Comparison of ENCODE assay signal across 12 mouse cellular contexts in genomic region chr2:146836246-146836645, GRCm38 (mm10). TPM values are rescaled to one million over a fixed set of nuclear protein-coding genes. Genes with fewer than 3 reads are reported as not detected.
DNase-seq lines count a peak whose midpoint lies in the region; ATAC-seq and TF ChIP-seq lines count a peak whose summit lies in the region.
"Had no signal": no experiment of that assay in that cellular context is flagged by ENCODE, and none has a peak within 500 bp of the region (broad histone marks: within the 10 kb centered on the region; RNA-seq: fewer than 3 reads in every experiment).

No protein-coding gene starts in this region.

- no peaks in the 10 kb centered on the region for H3K36me3 ChIP-seq in forebrain, embryonic 10.5 days (replicated peaks)
- H3K36me3 ChIP-seq in forebrain, embryonic 15.5 days: no peaks in the 10 kb centered on the region
- no peaks in the 10 kb centered on the region for H3K36me3 ChIP-seq in hindbrain, embryonic 11.5 days (ENCODE audit: control insufficient read depth, insufficient read depth, low read length)
- H3K36me3 ChIP-seq in midbrain, embryonic 15.5 days (replicated peaks): no peaks in the 10 kb centered on the region
- H3K36me3 ChIP-seq in intestine, embryonic 15.5 days: no peaks in the 10 kb centered on the region
- H3K36me3 ChIP-seq in liver, embryonic 12.5 days: no peaks in the 10 kb centered on the region
- H3K36me3 ChIP-seq in heart, embryonic 11.5 days (ENCODE audit: control insufficient read depth, insufficient read depth, low read length): no peaks in the 10 kb centered on the region

- WGBS in forebrain, embryonic 10.5 days: 0% methylated on average over 13 of the region's 13 CpGs
- WGBS in forebrain, embryonic 15.5 days: 4% methylated on average over 13 of the region's 13 CpGs
- 2% methylated on average over 13 of the region's 13 CpGs for WGBS in hindbrain, embryonic 11.5 days
- 6% methylated on average over 13 of the region's 13 CpGs for WGBS in midbrain, embryonic 15.5 days
- 3% methylated on average over 13 of the region's 13 CpGs for WGBS in intestine, embryonic 15.5 days
- WGBS in liver, embryonic 12.5 days (ENCODE audit: insufficient replicate concordance): 5% methylated on average over 13 of the region's 13 CpGs
- 1% methylated on average over 13 of the region's 13 CpGs for WGBS in heart, embryonic 11.5 days (ENCODE audit: insufficient replicate concordance)

- peaks cover 100% of the 10 kb centered on the region for H3K27me3 ChIP-seq in forebrain, embryonic 10.5 days (ENCODE audit: poor library complexity, severe bottlenecking)
- H3K27me3 ChIP-seq in forebrain, embryonic 15.5 days: peaks cover 72% of the 10 kb centered on the region
- H3K27me3 ChIP-seq in hindbrain, embryonic 11.5 days (ENCODE audit: control insufficient read depth, insufficient read depth, low read length): peaks cover 71% of the 10 kb centered on the region
- H3K27me3 ChIP-seq in midbrain, embryonic 15.5 days (replicated peaks): peaks cover 72% of the 10 kb centered on the region
- H3K27me3 ChIP-seq in intestine, embryonic 15.5 days (replicated peaks): peaks cover 82% of the 10 kb centered on the region
- peaks cover 93% of the 10 kb centered on the region for H3K27me3 ChIP-seq in liver, embryonic 12.5 days (replicated peaks)
- peaks cover 86% of the 10 kb centered on the region for H3K27me3 ChIP-seq in heart, embryonic 11.5 days (ENCODE audit: control insufficient read depth, insufficient read depth, low read length)

- no peak overlapping the region for H3K4me2 ChIP-seq in forebrain, embryonic 15.5 days (replicated peaks)
- 0 out of 2 replicates have a peak overlapping the region, but pooled peaks have one; percentile 4 for H3K4me2 ChIP-seq in hindbrain, embryonic 11.5 days (replicated peaks; ENCODE audit: low read depth, low read length)
- H3K4me2 ChIP-seq in midbrain, embryonic 15.5 days: peak overlapping the region; percentile 42
- H3K4me2 ChIP-seq in intestine, embryonic 15.5 days (replicated peaks): no peak overlapping the region
- no peak overlapping the region for H3K4me2 ChIP-seq in liver, embryonic 12.5 days
- no peak overlapping the region; the same call in 1 of the 2 replicates for H3K4me2 ChIP-seq in heart, embryonic 11.5 days

- TF ChIP-seq POLR2A in brain, embryonic 14.5 days (IDR thresholded peaks at IDR 0.05; ENCODE audit: borderline replicate concordance, extremely low read depth, insufficient read depth, insufficient read length, poor library complexity, severe bottlenecking): no peak

- no peaks in the 10 kb centered on the region for H3K9me3 ChIP-seq in forebrain, embryonic 10.5 days
- no peaks in the 10 kb centered on the region for H3K9me3 ChIP-seq in forebrain, embryonic 15.5 days
- H3K9me3 ChIP-seq in hindbrain, embryonic 11.5 days (ENCODE audit: control insufficient read depth, low read length): no peaks in the 10 kb centered on the region
- H3K9me3 ChIP-seq in midbrain, embryonic 15.5 days: no peaks in the 10 kb centered on the region
- H3K9me3 ChIP-seq in intestine, embryonic 15.5 days: no peaks in the 10 kb centered on the region
- no peaks in the 10 kb centered on the region for H3K9me3 ChIP-seq in liver, embryonic 12.5 days (replicated peaks)
- no peaks in the 10 kb centered on the region for H3K9me3 ChIP-seq in heart, embryonic 11.5 days (replicated peaks; ENCODE audit: control insufficient read depth, low read length)

- H3K27ac ChIP-seq in forebrain, embryonic 10.5 days: peak overlapping the region; percentile 63; the same call in 1 of the 2 replicates
- no peak overlapping the region for H3K27ac ChIP-seq in forebrain, embryonic 15.5 days (replicated peaks)
- no peak overlapping the region for H3K27ac ChIP-seq in hindbrain, embryonic 11.5 days (ENCODE audit: low read depth, low read length)
- peak overlapping the region; percentile 81 for H3K27ac ChIP-seq in midbrain, embryonic 15.5 days
- no peak overlapping the region for H3K27ac ChIP-seq in intestine, embryonic 15.5 days
- no peak overlapping the region for H3K27ac ChIP-seq in liver, embryonic 12.5 days
- H3K27ac ChIP-seq in heart, embryonic 11.5 days (ENCODE audit: low read depth, low read length): no peak overlapping the region

- H3K9ac ChIP-seq in forebrain, embryonic 15.5 days (replicated peaks): no peak overlapping the region
- no peak overlapping the region for H3K9ac ChIP-seq in hindbrain, embryonic 11.5 days (ENCODE audit: low read depth, low read length)
- no peak overlapping the region for H3K9ac ChIP-seq in midbrain, embryonic 15.5 days
- no peak overlapping the region for H3K9ac ChIP-seq in intestine, embryonic 15.5 days
- no peak overlapping the region for H3K9ac ChIP-seq in liver, embryonic 12.5 days
- no peak overlapping the region for H3K9ac ChIP-seq in heart, embryonic 11.5 days (ENCODE audit: low read depth, low read length)

- TF ChIP-seq CTCF in brain, embryonic 14.5 days (IDR thresholded peaks at IDR 0.05; ENCODE audit: borderline replicate concordance, extremely low read depth, insufficient read depth, insufficient read length): no peak

- H3K4me3 ChIP-seq in forebrain, embryonic 10.5 days: peak overlapping the region; percentile 24; the same call in 1 of the 2 replicates
- H3K4me3 ChIP-seq in forebrain, embryonic 15.5 days: no peak overlapping the region
- no peak overlapping the region for H3K4me3 ChIP-seq in hindbrain, embryonic 11.5 days (ENCODE audit: low read depth, low read length)
- peak overlapping the region; percentile 13 for H3K4me3 ChIP-seq in midbrain, embryonic 15.5 days
- H3K4me3 ChIP-seq in intestine, embryonic 15.5 days (replicated peaks): no peak overlapping the region
- H3K4me3 ChIP-seq in liver, embryonic 12.5 days: no peak overlapping the region
- H3K4me3 ChIP-seq in heart, embryonic 11.5 days (ENCODE audit: low read depth, low read length): no peak overlapping the region
- H3K4me3 ChIP-seq: layer of hippocampus, adult 2 months had no signal

- peak; percentile 46 for DNase-seq in forebrain, embryonic 10.5 days (ENCODE audit: extremely low spot score, low spot score)
- peak; percentile 45 for DNase-seq in brain, embryonic 14.5 days (ENCODE audit: low read depth)
- peak; percentile 57 for DNase-seq in hindbrain, embryonic 11.5 days (ENCODE audit: low spot score)
- DNase-seq: adrenal gland, adult 8-10 months; cerebellum, adult 11-12 months; gastrocnemius, postnatal 25 days had no signal

- no peak for ATAC-seq in forebrain, embryonic 15.5 days (replicated peaks)
- no peak for ATAC-seq in hindbrain, embryonic 11.5 days (ENCODE audit: low FRiP score)
- no peak for ATAC-seq in midbrain, embryonic 15.5 days (replicated peaks)
- ATAC-seq in intestine, embryonic 15.5 days: no peak
- no peak for ATAC-seq in liver, embryonic 12.5 days
- ATAC-seq in heart, embryonic 11.5 days (replicated peaks; ENCODE audit: insufficient number of reproducible peaks, low FRiP score, low TSS enrichment): no peak

- peaks cover 70% of the 10 kb centered on the region for H3K4me1 ChIP-seq in forebrain, embryonic 10.5 days
- H3K4me1 ChIP-seq in forebrain, embryonic 15.5 days: peaks cover 48% of the 10 kb centered on the region
- H3K4me1 ChIP-seq in hindbrain, embryonic 11.5 days (replicated peaks; ENCODE audit: control insufficient read depth, insufficient read depth, low read length): peaks cover 15% of the 10 kb centered on the region
- peaks cover 26% of the 10 kb centered on the region; the same call in 1 of the 2 replicates for H3K4me1 ChIP-seq in midbrain, embryonic 15.5 days
- H3K4me1 ChIP-seq in intestine, embryonic 15.5 days (replicated peaks): peaks cover 10% of the 10 kb centered on the region
- H3K4me1 ChIP-seq in liver, embryonic 12.5 days: 0 out of 2 replicates have a peak, but pooled peaks cover 4% of the 10 kb centered on the region
- H3K4me1 ChIP-seq in heart, embryonic 11.5 days (ENCODE audit: control insufficient read depth, insufficient read depth, low read length): peaks cover 10% of the 10 kb centered on the region

RNA-seq across cellular contexts. Expression of gene Kiz, which starts 19.4 kb away (rescaled TPM):
- 23.9 and 27.5 TPM in 2 replicates for polyA plus RNA-seq in forebrain, embryonic 10.5 days (2016; fragmentation: Nextera tagmentation; extraction: Ambion mirVana)
- 23.4 and 26.4 TPM in 2 replicates for polyA plus RNA-seq in forebrain, embryonic 15.5 days (2015; fragmentation: Nextera tagmentation; extraction: Ambion mirVana)
- 12.7 and 14.6 TPM in 2 replicates for polyA plus RNA-seq in brain, embryonic 14.5 days (2012; rRNA removed)
- 27.8 and 33.8 TPM in 2 replicates for polyA plus RNA-seq in hindbrain, embryonic 11.5 days (2014; fragmentation: Nextera tagmentation; extraction: Ambion mirVana)
- 28.2 and 30.4 TPM in 2 replicates for polyA plus RNA-seq in midbrain, embryonic 15.5 days (2015; fragmentation: Nextera tagmentation; extraction: Ambion mirVana)
- 22.2 and 24.2 TPM in 2 replicates for polyA plus RNA-seq in intestine, embryonic 15.5 days (2015; fragmentation: Nextera tagmentation; extraction: Ambion mirVana)
- polyA plus RNA-seq in liver, embryonic 12.5 days (2016; fragmentation: Nextera tagmentation; extraction: Ambion mirVana): 14.4 and 16.9 TPM in 2 replicates
- 20.9 and 22.1 TPM in 2 replicates for polyA plus RNA-seq in heart, embryonic 11.5 days (2014; fragmentation: Nextera tagmentation; extraction: Ambion mirVana)

Comparison
In these comparisons a context has a peak if more than half of its experiments do, and no peak if none do; other contexts are left out.
1. H3K27ac ChIP-seq: peak in forebrain, embryonic 10.5 days (single experiment) and midbrain, embryonic 15.5 days (single experiment); none in forebrain, embryonic 15.5 days (single experiment), hindbrain, embryonic 11.5 days (single experiment), intestine, embryonic 15.5 days (single experiment), liver, embryonic 12.5 days (single experiment) and heart, embryonic 11.5 days (single experiment).
2. H3K4me3 ChIP-seq: peak in forebrain, embryonic 10.5 days (single experiment) and midbrain, embryonic 15.5 days (single experiment); none in forebrain, embryonic 15.5 days (single experiment), hindbrain, embryonic 11.5 days (single experiment), intestine, embryonic 15.5 days (single experiment), liver, embryonic 12.5 days (single experiment) and heart, embryonic 11.5 days (single experiment).
3. H3K4me2 ChIP-seq: peak in hindbrain, embryonic 11.5 days (single experiment) and midbrain, embryonic 15.5 days (single experiment); none in forebrain, embryonic 15.5 days (single experiment), intestine, embryonic 15.5 days (single experiment), liver, embryonic 12.5 days (single experiment) and heart, embryonic 11.5 days (single experiment).
4. Peak in every context shown above with its lines, with median percentiles within 50 percentile points of each other: DNase-seq.